Mouse (Mus musculus) adrenal gland, adult 18-20 months (tissue): Measurements from ENCODE around the gene Rabggtb. TPM values are rescaled to one million over a fixed set of nuclear protein-coding genes. Genes with fewer than 3 reads are reported as not detected.
"Not testable (repeated sequence)": the region's sequence is repeated elsewhere in the genome, so short reads cannot be mapped to it uniquely, and the experiment has no call there.

Experiments
- DNase-seq, 2 experiments: peaks; one replicate each; pipeline ENCODE4 v3.0.0; 2021 to 2022; ENCODE audit warnings: low spot score in 2 of 2
- total RNA-seq, 2 experiments: library from RNA; stranded (reverse); gene quantifications; 1 replicate in 1 of 2; 2 replicates in 1 of 2; pipeline ENCODE4 v1.2.3; 2021

The Rabggtb gene
- total RNA-seq, 2 experiments from 2014 or later = 96.0 to 103 TPM

DNA sequence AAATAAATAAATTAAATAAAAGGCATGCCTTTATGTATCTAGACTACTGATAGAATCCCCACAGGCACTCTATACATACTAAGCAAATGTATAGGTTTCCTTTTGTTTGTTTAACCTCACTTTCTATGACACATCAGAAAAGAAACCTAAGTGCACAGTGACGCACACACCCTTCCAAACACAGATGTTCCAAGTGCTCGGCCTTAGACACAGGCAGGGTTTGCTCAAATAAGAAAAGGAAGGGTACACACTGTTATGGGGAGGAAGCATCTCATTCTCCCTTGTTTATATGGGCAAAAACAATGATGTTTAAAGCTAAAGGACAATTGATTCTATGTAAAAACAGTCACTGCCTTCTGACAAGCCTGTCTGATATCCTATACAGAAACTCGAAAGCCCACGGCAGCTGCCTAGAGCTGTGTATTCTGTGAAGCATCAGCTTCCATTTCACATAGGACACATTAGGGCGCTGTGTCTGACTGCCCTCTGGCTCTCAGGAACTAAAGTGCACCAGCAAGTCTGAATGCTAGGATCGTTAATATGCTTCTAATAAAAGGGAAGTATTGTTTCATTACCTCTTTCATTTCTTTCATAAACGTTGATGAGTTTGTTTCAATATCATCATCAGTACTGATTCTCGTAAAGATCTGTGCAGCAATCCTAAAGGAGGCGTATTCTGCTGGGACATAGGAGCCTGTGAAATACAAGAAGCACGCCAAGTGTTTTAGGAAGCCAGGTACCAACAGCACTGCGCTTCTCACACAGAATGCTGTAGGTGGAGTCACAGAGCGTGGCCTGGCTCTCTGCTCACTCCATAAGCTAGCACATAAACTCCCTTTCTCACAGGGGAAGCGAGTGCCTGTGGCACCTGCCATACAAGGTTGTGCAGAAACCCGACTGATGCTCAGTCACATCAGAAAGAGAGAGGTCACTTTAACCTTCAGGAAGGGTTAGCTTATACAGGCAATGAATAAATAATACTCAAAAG lies 45.4 kb downstream of the Rabggtb start:
- DNase-seq = no peak

DNA sequence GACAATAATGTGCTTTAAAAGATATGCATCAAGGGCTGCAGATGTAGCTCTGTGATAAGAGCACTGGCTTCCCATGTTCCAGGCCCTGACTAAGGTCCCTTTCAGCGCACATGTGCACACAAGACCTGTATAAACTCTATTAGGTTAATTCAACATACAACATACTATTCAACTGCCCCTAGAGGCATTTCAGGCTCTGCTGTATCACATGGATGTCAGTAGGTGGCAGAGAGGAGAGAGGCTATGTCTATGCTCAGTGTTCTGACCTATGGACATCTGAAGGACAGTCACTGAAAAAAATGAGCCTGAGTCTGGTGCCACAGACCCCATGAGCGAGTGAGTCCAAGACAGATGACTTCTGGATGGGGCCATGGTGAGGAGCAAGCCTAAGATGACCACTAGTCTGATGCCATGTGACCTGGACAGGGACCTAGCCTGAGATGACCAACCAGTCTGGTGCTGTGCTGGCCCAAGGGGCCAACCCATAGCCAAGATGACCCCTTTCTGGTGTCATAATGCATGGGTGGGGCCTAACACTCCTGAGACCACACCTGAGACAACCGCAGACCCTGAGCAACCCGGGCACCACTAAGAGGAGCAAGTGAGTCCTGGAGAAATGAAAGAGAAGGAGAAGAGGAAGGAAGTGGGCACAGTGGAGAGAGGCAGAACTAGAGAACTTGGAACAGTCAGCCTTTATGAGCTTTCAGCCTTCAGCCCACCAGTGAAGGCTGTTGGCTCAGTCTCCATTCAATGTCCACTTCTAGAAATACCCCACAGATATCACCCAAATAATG lies 48.0 kb downstream of the Rabggtb start:
- DNase-seq = no peak

DNA sequence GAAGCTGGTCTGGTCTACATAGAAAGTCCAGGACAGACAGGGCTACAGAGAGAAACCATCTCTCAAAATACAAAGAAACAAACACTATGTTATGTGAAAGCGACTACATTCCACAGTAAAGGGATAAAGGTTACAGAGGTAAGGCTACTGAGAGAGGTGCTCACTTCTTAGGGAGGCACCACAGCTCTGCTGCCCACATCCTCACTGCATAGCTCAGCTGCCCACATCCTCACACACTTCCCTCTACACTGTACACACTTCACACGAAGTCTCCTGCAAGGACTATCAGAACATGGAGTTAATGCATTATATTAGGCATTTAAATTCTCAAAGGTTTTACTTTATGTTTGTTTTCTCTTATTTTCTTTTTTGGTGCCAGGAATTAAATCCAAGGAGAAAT lies 49.0 kb downstream of the Rabggtb start:
- DNase-seq = no peak

DNA sequence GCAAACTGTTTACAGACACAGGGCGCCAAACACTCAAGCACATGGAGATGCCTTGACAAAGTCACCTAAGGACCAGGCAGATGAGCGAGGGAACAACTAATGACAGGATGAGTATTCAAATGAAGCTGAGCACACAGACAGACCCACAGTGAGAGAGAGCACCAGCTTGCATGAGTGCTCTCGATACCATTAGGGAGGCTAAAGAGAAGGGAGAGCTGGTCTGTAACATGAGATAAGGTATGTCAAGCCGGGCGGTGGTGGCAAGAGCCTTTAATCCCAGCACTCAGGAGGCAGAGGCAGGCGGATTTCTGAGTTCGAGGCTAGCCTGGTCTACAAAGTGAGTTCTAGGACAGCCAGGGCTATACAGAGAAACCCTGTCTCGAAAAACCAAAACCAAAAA lies 52.4 kb downstream of the Rabggtb start:
- not testable (repeated sequence) for DNase-seq

DNA sequence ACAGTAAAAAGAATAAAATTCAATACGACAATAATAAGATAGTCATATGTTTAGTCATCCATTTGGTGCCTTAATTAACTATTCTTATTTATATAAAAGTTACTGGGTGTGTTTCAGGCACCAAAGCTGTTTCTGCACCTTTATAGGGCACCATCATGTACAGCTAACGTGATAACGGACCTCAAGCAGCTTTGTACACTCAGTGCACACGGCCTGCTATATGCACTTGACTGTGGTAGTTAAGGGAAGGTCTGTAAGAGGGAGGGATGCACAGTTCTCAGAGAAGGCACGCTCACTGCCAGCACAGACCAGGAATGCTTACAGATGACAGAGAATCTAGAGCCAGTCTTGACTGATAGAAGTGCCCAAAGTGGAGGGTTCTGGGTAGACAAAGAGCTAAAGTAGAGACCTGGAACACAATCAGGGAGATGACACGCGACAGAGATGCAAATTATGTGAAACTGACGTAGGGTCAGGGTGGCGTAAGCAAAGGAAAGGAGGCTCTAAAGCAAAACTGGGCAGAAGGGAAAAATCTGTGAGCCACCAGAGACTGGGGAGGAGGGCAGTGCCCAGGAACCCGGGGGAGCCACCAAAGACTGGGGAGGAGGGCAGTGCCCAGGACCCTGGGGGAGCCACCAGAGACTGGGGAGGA lies 54.3 kb downstream of the Rabggtb start:
- DNase-seq = no peak

Other genes starting within 250 kb of the Rabggtb start
- gene St6galnac3, start 187.8 kb downstream of the Rabggtb start, total RNA-seq = 10 to 100 TPM; 11.2 to 14.8 TPM
- gene Asb17, start 68.8 kb downstream of the Rabggtb start, total RNA-seq = not detected
- gene Msh4, start 6.9 kb downstream of the Rabggtb start, total RNA-seq = not detected
- gene Acadm, start 31.6 kb upstream of the Rabggtb start, total RNA-seq = 100 to 1,000 TPM; 734 to 946 TPM
- gene Slc44a5, start 60.4 kb upstream of the Rabggtb start, total RNA-seq = under 1 TPM in 1 of 2 experiments, not detected in 1; 0.16 TPM